Mouse (Mus musculus) C2C12 (cell line): ENCODE measurements around the gene Ano6.

ENCODE experiments used
- CEBPB ChIP-seq: IDR thresholded peaks from one replicate; pipeline ENCODE4 v1.6.1; 2011; ENCODE audit warnings: low read depth, mild to moderate bottlenecking, control low read depth, moderate library complexity
- CTCF ChIP-seq: IDR thresholded peaks from one replicate; pipeline ENCODE4 v1.5.1; 2011; ENCODE audit not compliant: control insufficient read depth, insufficient read depth, insufficient read length
- MYOG ChIP-seq: IDR thresholded peaks from one replicate; pipeline ENCODE4 v1.6.1; 2011; ENCODE audit not compliant: control insufficient read depth, insufficient read length; ENCODE audit errors: extremely low read depth
- USF1 ChIP-seq: IDR thresholded peaks from one replicate; pipeline ENCODE4 v1.6.1; 2011; ENCODE audit warnings: low read depth, mild to moderate bottlenecking, control low read depth, moderate library complexity

DNA sequence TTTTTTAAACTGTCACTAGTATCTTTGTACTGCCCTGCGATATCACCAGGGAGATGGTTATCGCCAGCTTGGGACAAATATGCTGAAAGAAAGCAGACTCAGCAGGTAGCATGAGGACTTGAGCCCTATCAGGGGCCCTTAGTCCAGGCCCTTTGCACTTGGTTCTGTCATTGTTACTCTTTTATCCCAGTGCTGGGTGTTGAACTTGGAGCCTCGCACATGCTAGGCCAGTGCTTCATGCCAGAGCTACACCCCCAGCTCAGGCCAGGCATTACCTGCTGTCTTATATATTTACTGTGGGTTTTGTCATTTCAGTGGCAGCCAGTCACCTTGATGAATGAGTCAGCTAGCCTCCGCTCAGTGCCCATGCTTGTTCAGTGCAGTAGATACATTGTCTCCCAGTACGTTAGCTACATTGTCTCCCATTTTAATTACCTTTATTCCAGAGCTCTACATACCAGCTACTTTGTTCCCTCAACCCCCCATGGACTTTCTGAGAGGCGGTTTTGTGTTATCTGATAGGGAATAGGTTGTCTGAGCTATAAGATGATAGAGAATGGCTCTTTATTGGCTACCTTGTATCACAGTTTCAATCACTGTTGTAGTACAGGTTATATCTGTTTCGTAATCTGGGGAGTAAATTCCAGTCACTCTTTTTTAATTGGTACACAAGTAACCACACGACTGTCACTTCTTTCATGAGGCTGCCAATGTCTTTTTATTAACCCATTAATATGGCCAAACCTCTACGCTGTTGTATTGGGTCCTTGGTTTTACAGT lies 68.4 kb downstream of the Ano6 start:
- no peak for TF ChIP-seq MYOG
- no peak for TF ChIP-seq CTCF
- TF ChIP-seq USF1: no peak
- TF ChIP-seq CEBPB: no peak
